Mouse (Mus musculus) spleen, adult 2 months (tissue): ENCODE data around the gene 1700015G11Rik. TPM values are rescaled to one million over a fixed set of nuclear protein-coding genes. Genes with fewer than 3 reads are reported as not detected.

Experiments used
- DNase-seq, 2 experiments: peaks; one replicate each; pipeline versions ENCODE4 v3.0.0 to v3.0.0-alpha.2; 2012 to 2021; ENCODE audit warnings: low spot score in 2 of 2, low read depth in 1 of 2
- H3K27ac ChIP-seq: fragments of 200-500 bp; 2 replicates; pipeline ENCODE4 v1.5.1; 2012; ENCODE audit warnings: low read length, inconsistent platforms; ENCODE audit not compliant: insufficient read depth
- H3K27me3 ChIP-seq: fragments of 200-500 bp; 2 replicates; pipeline ENCODE4 v1.6.1; 2012; ENCODE audit warnings: mild to moderate bottlenecking, moderate library complexity, low read length, inconsistent platforms; ENCODE audit not compliant: control insufficient read depth, insufficient read depth
- H3K36me3 ChIP-seq: fragments of 200-500 bp; 2 replicates; pipeline ENCODE4 v1.6.1; 2012; ENCODE audit warnings: mild to moderate bottlenecking, low read length, inconsistent platforms; ENCODE audit not compliant: control insufficient read depth, insufficient read depth
- H3K4me1 ChIP-seq: fragments of 200-500 bp; 2 replicates; pipeline ENCODE4 v1.6.1; 2011; ENCODE audit warnings: inconsistent platforms; ENCODE audit not compliant: control insufficient read depth, insufficient read depth, insufficient read length
- H3K4me3 ChIP-seq: fragments of 200-500 bp; 2 replicates; pipeline ENCODE4 v1.5.1; 2011; ENCODE audit warnings: mild to moderate bottlenecking, inconsistent platforms; ENCODE audit not compliant: insufficient read depth, insufficient read length; ENCODE audit errors: extremely low read depth
- CTCF ChIP-seq: fragments of 200-500 bp; IDR thresholded peaks from 2 replicates; pipeline ENCODE4 v1.5.1; 2011; ENCODE audit warnings: mild to moderate bottlenecking, inconsistent platforms; ENCODE audit not compliant: insufficient read depth, insufficient read length, insufficient replicate concordance; ENCODE audit errors: extremely low read depth
- POLR2A ChIP-seq: fragments of 200-500 bp; IDR thresholded peaks from 2 replicates; pipeline ENCODE4 v1.6.1; 2011; ENCODE audit warnings: low read depth, low read length, inconsistent platforms
- WGBS: fragments of 180-500 bp; shearing (Covaris S2); methylation state at CpG from one replicate; pipeline ENCODE4 v1.1.7; 2018; 5-methylcytosine and 5-hydroxymethylcytosine counted together
- polyA plus RNA-seq: library from polyadenylated mRNA; depleted of rRNA; stranded (reverse); fragments of >200 nt; gene quantifications from 2 replicates; pipeline ENCODE4 v1.2.3, GENCODE M21; 2012; rRNA removed

1700015G11Rik gene
- polyA plus RNA-seq, 1 experiment: not detected

- Histone ChIP-seq H3K4me1 (no peaks in the 10 kb centered on the region), H3K4me3 (no peak overlapping the region), H3K27me3 (no peaks in the 10 kb centered on the region), H3K27ac (no peak overlapping the region), H3K36me3 (no peaks in the 10 kb centered on the region)
- DNase-seq: no peak
- TF ChIP-seq CTCF (no peak), POLR2A (no peak)
These were observed 46.1 kb downstream of the 1700015G11Rik start for GRCm38 (mm10) chr7:51969379-51969778.

- Histone ChIP-seq H3K27ac (no peak overlapping the region), H3K4me3 (no peak overlapping the region), H3K36me3 (no peaks in the 10 kb centered on the region), H3K27me3 (no peaks in the 10 kb centered on the region), H3K4me1 (no peaks in the 10 kb centered on the region)
- 85% methylated on average over 4 of the region's 4 CpGs for WGBS
- TF ChIP-seq POLR2A: no peak
- TF ChIP-seq CTCF: no peak
- DNase-seq: no peak
These were observed 47.9 kb downstream of the 1700015G11Rik start for GRCm38 (mm10) chr7:51967581-51967980.

GRCm38 (mm10) chr7:51964681-51965080, 50.8 kb downstream of the 1700015G11Rik start:
- Histone ChIP-seq H3K4me1 (no peaks in the 10 kb centered on the region), H3K27ac (no peak overlapping the region), H3K4me3 (no peak overlapping the region), H3K27me3 (no peaks in the 10 kb centered on the region), H3K36me3 (no peaks in the 10 kb centered on the region)
- WGBS: 88% methylated on average over 7 of the region's 7 CpGs
- no peak for DNase-seq
- TF ChIP-seq POLR2A (no peak), CTCF (no peak)

- Histone ChIP-seq H3K36me3 (no peaks in the 10 kb centered on the region), H3K4me3 (no peak overlapping the region), H3K27me3 (no peaks in the 10 kb centered on the region), H3K4me1 (no peaks in the 10 kb centered on the region), H3K27ac (no peak overlapping the region)
- WGBS: 85% methylated on average over 10 of the region's 10 CpGs
- no peak for TF ChIP-seq POLR2A
- TF ChIP-seq CTCF: no peak
- DNase-seq: no peak
These were observed 53.1 kb downstream of the 1700015G11Rik start for GRCm38 (mm10) chr7:51962219-51962952.

Other genes starting within 250 kb of the 1700015G11Rik start
- gene Gas2, start 153.7 kb downstream of the 1700015G11Rik start, polyA plus RNA-seq: 0.69 and 0.87 TPM in 2 replicates
- 6.3 and 14.3 TPM in 2 replicates for gene Fancf, start 153.5 kb downstream of the 1700015G11Rik start, polyA plus RNA-seq
- 0.68 and 1.0 TPM in 2 replicates for gene Svip, start 9.7 kb downstream of the 1700015G11Rik start, polyA plus RNA-seq